Mouse (Mus musculus): ENCODE data around the gene Mrpl52. TPM values are rescaled to one million over a fixed set of nuclear protein-coding genes. Genes with fewer than 3 reads are reported as not detected.
A peak's percentile ranks its signal among the peaks of the same experiment; 100 is the strongest.

Gene Mrpl52
- polyA plus RNA-seq, 2 experiments = 177 to 218 TPM

GRCm38 (mm10) chr14:54423406-54423805, 3.3 kb upstream of the Mrpl52 start:
- H3K27me3 ChIP-seq (ENCODE audit: control insufficient read depth, insufficient read depth, low read length) = no peaks in the 10 kb centered on the region
- 34% methylated on average over 5 of the region's 5 CpGs for WGBS (ENCODE audit: insufficient replicate concordance)
- no peaks in the 10 kb centered on the region for H3K36me3 ChIP-seq (replicated peaks; ENCODE audit: control insufficient read depth, insufficient read depth, low read depth)
- peaks cover 27 to 33% of the 10 kb centered on the region in 2 experiments for H3K4me1 ChIP-seq (replicated peaks; ENCODE audit: control insufficient read depth in 2 of 2, insufficient read depth in 2 of 2, low read length in 1 of 2)
- H3K9ac ChIP-seq (replicated peaks) = no peak overlapping the region
- no peak for DNase-seq (ENCODE audit: low read depth in 3 of 3, low spot score in 3 of 3)
- H3K9me3 ChIP-seq (ENCODE audit: control insufficient read depth, low read length) = no peaks in the 10 kb centered on the region
- H3K27ac ChIP-seq = no peak overlapping the region
- no peak overlapping the region for H3K4me2 ChIP-seq (ENCODE audit: low read depth)
- H3K4me3 ChIP-seq (ENCODE audit: insufficient read depth in 1 of 2, low read depth in 2 of 2, low read length in 2 of 2) = no peak overlapping the region
- ATAC-seq (ENCODE audit: insufficient read depth) = no peak
- TF ChIP-seq CTCF (IDR thresholded peaks at IDR 0.05; ENCODE audit: low read depth) (peak; percentile 86), EP300 (IDR thresholded peaks at IDR 0.05; ENCODE audit: low read depth) (no peak)

- H3K9ac ChIP-seq (replicated peaks) = peak overlapping the region; percentile 15; the same call in 1 of the 2 replicates
- peak; percentile 36 for TF ChIP-seq EP300 (IDR thresholded peaks at IDR 0.05; ENCODE audit: low read depth)
- TF ChIP-seq CTCF (IDR thresholded peaks at IDR 0.05; ENCODE audit: low read depth) = no peak
- peak overlapping the region; percentile 55 for H3K4me2 ChIP-seq (ENCODE audit: low read depth)
- peaks cover 27 to 33% of the 10 kb centered on the region in 2 experiments for H3K4me1 ChIP-seq (replicated peaks; ENCODE audit: control insufficient read depth in 2 of 2, insufficient read depth in 2 of 2, low read length in 1 of 2)
- ATAC-seq (ENCODE audit: insufficient read depth) (peak; percentile 48; the same call in 1 of the 2 replicates), DNase-seq (ENCODE audit: low read depth in 3 of 3, low spot score in 3 of 3) (peak in 1 of 3 experiments; percentile 42)
- WGBS (ENCODE audit: insufficient replicate concordance) = 11% methylated on average over 1 of the region's 1 CpGs
- no peaks in the 10 kb centered on the region for H3K9me3 ChIP-seq (ENCODE audit: control insufficient read depth, low read length)
- peak overlapping the region; percentile 61 for H3K27ac ChIP-seq
- H3K4me3 ChIP-seq (ENCODE audit: insufficient read depth in 1 of 2, low read depth in 2 of 2, low read length in 2 of 2) = no peak overlapping the region
- no peaks in the 10 kb centered on the region; the same call in 1 of the 2 replicates for H3K36me3 ChIP-seq (replicated peaks; ENCODE audit: control insufficient read depth, insufficient read depth, low read depth)
- H3K27me3 ChIP-seq (ENCODE audit: control insufficient read depth, insufficient read depth, low read length) = no peaks in the 10 kb centered on the region
Observed at GRCm38 (mm10) chr14:54424634-54425033, 2.1 kb upstream of the Mrpl52 start.

- Histone ChIP-seq H3K4me2 (ENCODE audit: low read depth) (peak overlapping the region; percentile 86), H3K9ac (replicated peaks) (no peak overlapping the region), H3K9me3 (ENCODE audit: control insufficient read depth, low read length) (no peaks in the 10 kb centered on the region), H3K27me3 (ENCODE audit: control insufficient read depth, insufficient read depth, low read length) (peaks cover 2% of the 10 kb centered on the region; the same call in 1 of the 2 replicates), H3K27ac (peak overlapping the region; percentile 61; the same call in 1 of the 2 replicates), H3K4me3 (ENCODE audit: insufficient read depth in 1 of 2, low read depth in 2 of 2, low read length in 2 of 2) (peak overlapping the region in 1 of 2 experiments; percentile 86; a peak in 1 of 4 replicates), H3K4me1 (replicated peaks; ENCODE audit: control insufficient read depth in 2 of 2, insufficient read depth in 2 of 2, low read length in 1 of 2) (peaks cover 27 to 42% of the 10 kb centered on the region in 2 experiments), H3K36me3 (replicated peaks; ENCODE audit: control insufficient read depth, insufficient read depth, low read depth) (no peaks in the 10 kb centered on the region; the same call in 1 of the 2 replicates)
- DNase-seq (ENCODE audit: low read depth in 3 of 3, low spot score in 3 of 3) = no peak
- 21% methylated on average over 1 of the region's 1 CpGs for WGBS (ENCODE audit: insufficient replicate concordance)
- ATAC-seq (ENCODE audit: insufficient read depth) = no peak
- TF ChIP-seq CTCF (IDR thresholded peaks at IDR 0.05; ENCODE audit: low read depth) = no peak
- no peak for TF ChIP-seq EP300 (IDR thresholded peaks at IDR 0.05; ENCODE audit: low read depth)
Observed at GRCm38 (mm10) chr14:54425540-54425939, 1.2 kb upstream of the Mrpl52 start.

GRCm38 (mm10) chr14:54426003-54426688, 563 bp upstream of the Mrpl52 start:
- H3K9me3 ChIP-seq (ENCODE audit: control insufficient read depth, low read length) = no peaks in the 10 kb centered on the region
- ATAC-seq (ENCODE audit: insufficient read depth) (no peak), DNase-seq (ENCODE audit: low read depth in 3 of 3, low spot score in 3 of 3) (no peak)
- peak overlapping the region; percentile 63 for H3K9ac ChIP-seq (replicated peaks)
- 26% methylated on average over 14 of the region's 14 CpGs for WGBS (ENCODE audit: insufficient replicate concordance)
- H3K27me3 ChIP-seq (ENCODE audit: control insufficient read depth, insufficient read depth, low read length) = peaks cover 8% of the 10 kb centered on the region
- H3K4me1 ChIP-seq (replicated peaks; ENCODE audit: control insufficient read depth in 2 of 2, insufficient read depth in 2 of 2, low read length in 1 of 2) = peaks cover 27 to 48% of the 10 kb centered on the region in 2 experiments
- no peaks in the 10 kb centered on the region; the same call in 1 of the 2 replicates for H3K36me3 ChIP-seq (replicated peaks; ENCODE audit: control insufficient read depth, insufficient read depth, low read depth)
- H3K4me2 ChIP-seq (ENCODE audit: low read depth) = peak overlapping the region; percentile 86
- peak overlapping the region; percentile 66 for H3K27ac ChIP-seq
- peak overlapping the region; percentile 86 to 94 for H3K4me3 ChIP-seq (ENCODE audit: insufficient read depth in 1 of 2, low read depth in 2 of 2, low read length in 2 of 2)
- TF ChIP-seq EP300 (IDR thresholded peaks at IDR 0.05; ENCODE audit: low read depth) (no peak), CTCF (IDR thresholded peaks at IDR 0.05; ENCODE audit: low read depth) (no peak)

- H3K9ac ChIP-seq (replicated peaks) = no peak overlapping the region; the same call in 1 of the 2 replicates
Observed at GRCm38 (mm10) chr14:54427696-54428095, 987 bp downstream of the Mrpl52 start.

More at GRCm38 (mm10) chr14:54427696-54428095, 987 bp downstream of the Mrpl52 start:
- no peak for DNase-seq (ENCODE audit: low read depth in 3 of 3, low spot score in 3 of 3)
- Histone ChIP-seq H3K36me3 (replicated peaks; ENCODE audit: control insufficient read depth, insufficient read depth, low read depth) (no peaks in the 10 kb centered on the region; the same call in 1 of the 2 replicates), H3K27me3 (ENCODE audit: control insufficient read depth, insufficient read depth, low read length) (peaks cover 24% of the 10 kb centered on the region), H3K4me2 (ENCODE audit: low read depth) (peak overlapping the region; percentile 86), H3K9me3 (ENCODE audit: control insufficient read depth, low read length) (no peaks in the 10 kb centered on the region), H3K4me1 (replicated peaks; ENCODE audit: control insufficient read depth in 2 of 2, insufficient read depth in 2 of 2, low read length in 1 of 2) (peaks cover 27 to 48% of the 10 kb centered on the region in 2 experiments), H3K27ac (no peak overlapping the region), H3K4me3 (ENCODE audit: insufficient read depth in 1 of 2, low read depth in 2 of 2, low read length in 2 of 2) (peak overlapping the region in 1 of 2 experiments; percentile 86; a peak in 2 of 4 replicates)
- WGBS (ENCODE audit: insufficient replicate concordance) = 79% methylated on average over 7 of the region's 7 CpGs
- no peak for TF ChIP-seq EP300 (IDR thresholded peaks at IDR 0.05; ENCODE audit: low read depth)
- ATAC-seq (ENCODE audit: insufficient read depth) = no peak

Data from liver, embryonic 14.5 days (tissue).